Mouse (Mus musculus) hematopoietic stem cell, adult 5-6 weeks (primary cell): ENCODE measurements around the gene Slc4a1ap. TPM values are rescaled to one million over a fixed set of nuclear protein-coding genes. Genes with fewer than 3 reads are reported as not detected.

Source experiments
- ATAC-seq, 2 experiments: fragments of 125-278 bp in 1 of 2; replicated peaks in 1 of 2; 2 replicates each; pipeline ENCODE4 v1.8.0; 2016 to 2017; ENCODE audit warnings: inconsistent platforms in 2 of 2, mild to moderate bottlenecking in 2 of 2, moderate number of reproducible peaks in 2 of 2, low read depth in 1 of 2, moderate TSS enrichment in 1 of 2; ENCODE audit not compliant: low FRiP score in 2 of 2, poor library complexity in 2 of 2, severe bottlenecking in 2 of 2, insufficient read depth in 1 of 2, low TSS enrichment in 1 of 2
- total RNA-seq: library from RNA; stranded (forward); fragments of 172-1452, 232-1000 nt; gene quantifications from 2 replicates; pipeline ENCODE4 v1.2.3, GENCODE M21; 2017

The Slc4a1ap gene
- total RNA-seq, 1 experiment from 2014 or later: 43.1 TPM

- ATAC-seq: peak; percentile 38 to 65
These were observed 70.0 kb downstream of the Slc4a1ap start, which contains the start of gene Mrpl33 for GRCm38 (mm10) chr5:31596481-31597429. Mrpl33 (plus strand) TSS chr5:31596935.

DNA sequence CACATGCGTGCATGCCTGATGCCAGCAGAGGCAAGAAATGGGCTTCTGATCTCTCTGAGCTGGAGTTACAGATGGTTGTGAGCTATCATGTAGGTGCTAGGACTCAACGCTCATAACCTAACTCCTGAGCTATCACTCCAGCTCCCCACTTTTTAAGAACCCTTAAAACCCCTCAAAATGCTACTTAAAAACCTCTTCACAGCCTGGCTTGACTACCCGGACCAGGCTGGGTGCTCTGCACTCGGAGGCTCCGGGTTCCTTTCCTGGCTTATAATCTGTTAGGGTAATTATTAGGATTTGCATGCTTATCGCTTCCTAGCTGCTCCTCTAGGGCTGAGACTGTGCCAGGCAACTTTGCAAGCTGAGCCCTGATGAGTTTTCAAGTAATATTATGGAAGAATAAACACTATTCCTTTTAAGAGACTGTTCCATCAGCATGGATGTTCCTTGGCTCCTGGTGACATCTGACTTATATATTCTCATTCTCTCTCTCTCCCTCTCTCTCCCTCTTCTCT is 70.7 kb downstream of the Slc4a1ap start:
- no peak for ATAC-seq

DNA sequence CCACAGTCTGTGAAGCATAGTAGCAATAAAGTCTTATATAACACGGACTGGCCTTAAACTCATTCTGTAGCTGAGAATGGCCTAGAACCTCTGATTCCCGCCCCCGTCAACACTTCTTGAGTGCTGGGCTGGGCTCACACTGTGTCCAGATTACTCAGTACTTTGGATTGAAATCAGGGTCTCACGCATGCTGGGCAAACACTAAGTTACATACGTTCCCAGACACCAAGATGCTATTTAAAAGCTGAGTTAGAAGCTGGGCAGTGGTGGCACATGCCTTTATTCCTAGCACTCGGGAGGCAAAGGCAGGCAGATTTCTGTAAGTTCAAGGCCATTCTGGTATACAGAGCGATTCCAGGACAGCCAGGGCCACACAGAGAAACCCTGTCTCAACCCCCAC is 71.3 kb downstream of the Slc4a1ap start:
- ATAC-seq: no peak

GRCm38 (mm10) chr5:31598579-31598978 is 71.8 kb downstream of the Slc4a1ap start:
- 0 out of 4 replicates have a peak, but pooled peaks of 1 of the 2 experiments have one; percentile 4 for ATAC-seq

DNA sequence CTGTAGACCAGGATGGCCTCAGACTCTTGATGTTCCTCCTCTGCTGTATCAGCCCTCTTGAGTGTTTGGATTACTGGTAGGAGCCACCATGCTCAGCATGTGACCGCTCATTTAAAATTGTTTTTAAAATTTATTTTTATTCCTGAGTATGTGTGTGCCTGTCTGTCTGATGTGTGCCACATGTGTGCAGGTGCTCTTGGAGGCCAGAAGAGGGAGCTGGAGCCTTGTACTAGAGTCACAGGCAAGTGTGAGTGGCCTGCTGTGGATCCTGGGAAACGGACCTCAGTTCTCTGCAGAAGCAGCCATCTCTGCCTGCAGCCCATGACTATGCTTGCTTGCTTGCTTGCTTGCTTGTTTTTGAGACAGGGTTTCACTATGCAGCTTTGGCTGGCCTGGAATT is 72.4 kb downstream of the Slc4a1ap start:
- ATAC-seq: no peak

- no peak for ATAC-seq
These were observed 74.4 kb downstream of the Slc4a1ap start for GRCm38 (mm10) chr5:31601162-31601722.

DNA sequence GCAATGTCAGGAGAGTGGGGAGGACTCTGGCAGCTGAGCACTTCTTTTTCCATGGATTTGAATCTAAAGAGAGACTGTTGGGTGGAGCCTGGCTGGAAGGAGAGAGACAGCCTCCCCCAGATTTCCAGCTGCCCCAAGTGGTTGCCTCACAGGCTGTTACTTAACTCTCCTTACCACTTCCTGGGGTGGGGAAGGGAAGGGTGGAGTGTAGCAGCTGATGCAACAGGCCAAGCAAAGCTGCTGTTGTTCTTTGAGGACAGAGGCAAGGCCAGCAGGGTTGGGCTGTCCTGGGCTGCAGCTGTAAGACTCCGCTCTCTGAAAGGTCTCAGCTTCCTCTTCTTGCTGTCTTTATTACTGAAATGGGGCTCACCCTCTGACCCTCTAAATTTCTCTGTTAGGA is 75.6 kb downstream of the Slc4a1ap start:
- peak; percentile 82 to 93 for ATAC-seq

- no peak for ATAC-seq
These were observed 77.0 kb downstream of the Slc4a1ap start for GRCm38 (mm10) chr5:31603766-31604165.

- no peak for ATAC-seq
These were observed 79.4 kb downstream of the Slc4a1ap start for GRCm38 (mm10) chr5:31606151-31606550.

Other genes starting within 250 kb of the Slc4a1ap start
- gene Ift172, start 235.9 kb upstream of the Slc4a1ap start, total RNA-seq: 27.6 and 67.0 TPM in 2 replicates
- gene Fndc4, start 230.9 kb upstream of the Slc4a1ap start, total RNA-seq: 1.6 and 2.6 TPM in 2 replicates
- gene Gckr, start 229.6 kb upstream of the Slc4a1ap start, total RNA-seq: 0.65 TPM in 1 of 2 replicates, not detected in the other
- gene Zfp512, start 74.6 kb upstream of the Slc4a1ap start, total RNA-seq: 45.8 and 85.6 TPM in 2 replicates
- gene 4930548H24Rik, start 41.3 kb upstream of the Slc4a1ap start, total RNA-seq: 1.1 TPM in 1 of 2 replicates, not detected in the other
- gene Gpn1, start 32.3 kb upstream of the Slc4a1ap start, total RNA-seq: 26.0 and 49.4 TPM in 2 replicates
- gene Supt7l, start 812 bp downstream of the Slc4a1ap start, total RNA-seq: 26.2 and 29.2 TPM in 2 replicates
- gene Mrpl33, start 69.9 kb downstream of the Slc4a1ap start, total RNA-seq: 92.9 and 149 TPM in 2 replicates
- 7.3 and 17.4 TPM in 2 replicates for gene Rbks, start 170.6 kb downstream of the Slc4a1ap start, total RNA-seq
- 36.1 and 41.7 TPM in 2 replicates for gene Babam2, start 170.7 kb downstream of the Slc4a1ap start, total RNA-seq